Mouse (Mus musculus): Measurements from ENCODE around the gene Stx1b. TPM values are rescaled to one million over a fixed set of nuclear protein-coding genes. Genes with fewer than 3 reads are reported as not detected.
"Not testable (repeated sequence)": the region's sequence is repeated elsewhere in the genome, so short reads cannot be mapped to it uniquely, and the experiment has no call there.

The Stx1b gene
- polyA plus RNA-seq, 1 experiment from 2014 or later = 4.9 TPM

GRCm38 (mm10) chr7:127849973-127850875, 25.9 kb upstream of the Stx1b start:
- WGBS = 79% methylated on average over 6 of the region's 6 CpGs
- H3K9ac ChIP-seq (replicated peaks; ENCODE audit: low read length) = no peak overlapping the region
- no peak overlapping the region for H3K4me2 ChIP-seq (ENCODE audit: low read depth, low read length)
- no peaks in the 10 kb centered on the region for H3K36me3 ChIP-seq (replicated peaks; ENCODE audit: control insufficient read depth, insufficient read depth, low read depth, low read length)
- ATAC-seq (replicated peaks; ENCODE audit: insufficient number of reproducible peaks, low FRiP score, low TSS enrichment, low read depth) (no peak), DNase-seq (ENCODE audit: low spot score) (no peak)
- H3K9me3 ChIP-seq (replicated peaks; ENCODE audit: control insufficient read depth, low read length) = no peaks in the 10 kb centered on the region
- no peaks in the 10 kb centered on the region for H3K27me3 ChIP-seq (ENCODE audit: control insufficient read depth, insufficient read depth, low read length)
- H3K4me1 ChIP-seq (ENCODE audit: control insufficient read depth, insufficient read depth, low read length) = no peaks in the 10 kb centered on the region
- no peak overlapping the region for H3K27ac ChIP-seq (replicated peaks; ENCODE audit: low read depth, low read length)
- no peak overlapping the region for H3K4me3 ChIP-seq (ENCODE audit: low read depth, low read length)

- Histone ChIP-seq H3K4me3 (ENCODE audit: low read depth, low read length) (peak overlapping the region; percentile 63), H3K27ac (replicated peaks; ENCODE audit: low read depth, low read length) (0 out of 2 replicates have a peak overlapping the region, but pooled peaks have one; percentile 56), H3K36me3 (replicated peaks; ENCODE audit: control insufficient read depth, insufficient read depth, low read depth, low read length) (no peaks in the 10 kb centered on the region), H3K4me1 (ENCODE audit: control insufficient read depth, insufficient read depth, low read length) (no peaks in the 10 kb centered on the region), H3K4me2 (ENCODE audit: low read depth, low read length) (peak overlapping the region; percentile 88), H3K9me3 (replicated peaks; ENCODE audit: control insufficient read depth, low read length) (no peaks in the 10 kb centered on the region), H3K27me3 (ENCODE audit: control insufficient read depth, insufficient read depth, low read length) (no peaks in the 10 kb centered on the region), H3K9ac (replicated peaks; ENCODE audit: low read length) (peak overlapping the region; percentile 67)
- DNase-seq (ENCODE audit: low spot score) (peak; percentile 86), ATAC-seq (replicated peaks; ENCODE audit: insufficient number of reproducible peaks, low FRiP score, low TSS enrichment, low read depth) (peak; percentile 47)
- WGBS = under 1% methylated on average over 40 of the region's 40 CpGs
These were observed 17.8 kb upstream of the Stx1b start for GRCm38 (mm10) chr7:127842001-127842718.

GRCm38 (mm10) chr7:127841340-127842000, 17.1 kb upstream of the Stx1b start:
- Histone ChIP-seq H3K9ac (replicated peaks; ENCODE audit: low read length) (peak overlapping the region; percentile 67), H3K9me3 (replicated peaks; ENCODE audit: control insufficient read depth, low read length) (no peaks in the 10 kb centered on the region), H3K4me3 (ENCODE audit: low read depth, low read length) (peak overlapping the region; percentile 63), H3K36me3 (replicated peaks; ENCODE audit: control insufficient read depth, insufficient read depth, low read depth, low read length) (no peaks in the 10 kb centered on the region), H3K4me2 (ENCODE audit: low read depth, low read length) (peak overlapping the region; percentile 88), H3K27ac (replicated peaks; ENCODE audit: low read depth, low read length) (peak overlapping the region; percentile 70), H3K4me1 (ENCODE audit: control insufficient read depth, insufficient read depth, low read length) (no peaks in the 10 kb centered on the region), H3K27me3 (ENCODE audit: control insufficient read depth, insufficient read depth, low read length) (no peaks in the 10 kb centered on the region)
- peak; percentile 93 for DNase-seq (ENCODE audit: low spot score)
- under 1% methylated on average over 46 of the region's 46 CpGs for WGBS
- peak; percentile 82 for ATAC-seq (replicated peaks; ENCODE audit: insufficient number of reproducible peaks, low FRiP score, low TSS enrichment, low read depth)

- peak overlapping the region; percentile 70 for H3K27ac ChIP-seq (replicated peaks; ENCODE audit: low read depth, low read length)
- H3K4me1 ChIP-seq (ENCODE audit: control insufficient read depth, insufficient read depth, low read length) = no peaks in the 10 kb centered on the region
- ATAC-seq (replicated peaks; ENCODE audit: insufficient number of reproducible peaks, low FRiP score, low TSS enrichment, low read depth) = 0 out of 2 replicates have a peak, but pooled peaks have one; percentile 20
- no peak for DNase-seq (ENCODE audit: low spot score)
- H3K9ac ChIP-seq (replicated peaks; ENCODE audit: low read length) = peak overlapping the region; percentile 67
- H3K36me3 ChIP-seq (replicated peaks; ENCODE audit: control insufficient read depth, insufficient read depth, low read depth, low read length) = no peaks in the 10 kb centered on the region
- no peaks in the 10 kb centered on the region for H3K9me3 ChIP-seq (replicated peaks; ENCODE audit: control insufficient read depth, low read length)
- H3K4me3 ChIP-seq (ENCODE audit: low read depth, low read length) = peak overlapping the region; percentile 63
- H3K4me2 ChIP-seq (ENCODE audit: low read depth, low read length) = peak overlapping the region; percentile 88
- WGBS = 2% methylated on average over 15 of the region's 15 CpGs
- no peaks in the 10 kb centered on the region for H3K27me3 ChIP-seq (ENCODE audit: control insufficient read depth, insufficient read depth, low read length)
These were observed 16.5 kb upstream of the Stx1b start for GRCm38 (mm10) chr7:127840886-127841285.

GRCm38 (mm10) chr7:127840031-127840430, 15.7 kb upstream of the Stx1b start:
- not testable (repeated sequence) for H3K36me3 ChIP-seq (replicated peaks; ENCODE audit: control insufficient read depth, insufficient read depth, low read depth, low read length); H3K9ac ChIP-seq (replicated peaks; ENCODE audit: low read length); H3K9me3 ChIP-seq (replicated peaks; ENCODE audit: control insufficient read depth, low read length); H3K4me1 ChIP-seq (ENCODE audit: control insufficient read depth, insufficient read depth, low read length); H3K27ac ChIP-seq (replicated peaks; ENCODE audit: low read depth, low read length); ATAC-seq (replicated peaks; ENCODE audit: insufficient number of reproducible peaks, low FRiP score, low TSS enrichment, low read depth); H3K27me3 ChIP-seq (ENCODE audit: control insufficient read depth, insufficient read depth, low read length); DNase-seq (ENCODE audit: low spot score); H3K4me3 ChIP-seq (ENCODE audit: low read depth, low read length); H3K4me2 ChIP-seq (ENCODE audit: low read depth, low read length)
- WGBS = 69% methylated on average over 2 of the region's 2 CpGs

GRCm38 (mm10) chr7:127837878-127838277, 13.5 kb upstream of the Stx1b start:
- H3K4me2 ChIP-seq (ENCODE audit: low read depth, low read length); H3K9ac ChIP-seq (replicated peaks; ENCODE audit: low read length); H3K9me3 ChIP-seq (replicated peaks; ENCODE audit: control insufficient read depth, low read length); H3K4me1 ChIP-seq (ENCODE audit: control insufficient read depth, insufficient read depth, low read length); H3K36me3 ChIP-seq (replicated peaks; ENCODE audit: control insufficient read depth, insufficient read depth, low read depth, low read length); DNase-seq (ENCODE audit: low spot score); H3K27me3 ChIP-seq (ENCODE audit: control insufficient read depth, insufficient read depth, low read length); ATAC-seq (replicated peaks; ENCODE audit: insufficient number of reproducible peaks, low FRiP score, low TSS enrichment, low read depth); H3K4me3 ChIP-seq (ENCODE audit: low read depth, low read length); H3K27ac ChIP-seq (replicated peaks; ENCODE audit: low read depth, low read length): not testable (repeated sequence)
- 87% methylated on average over 4 of the region's 4 CpGs for WGBS

- DNase-seq (ENCODE audit: low spot score) (no peak), ATAC-seq (replicated peaks; ENCODE audit: insufficient number of reproducible peaks, low FRiP score, low TSS enrichment, low read depth) (no peak)
- Histone ChIP-seq H3K9ac (replicated peaks; ENCODE audit: low read length) (no peak overlapping the region), H3K4me1 (ENCODE audit: control insufficient read depth, insufficient read depth, low read length) (no peaks in the 10 kb centered on the region), H3K27me3 (ENCODE audit: control insufficient read depth, insufficient read depth, low read length) (no peaks in the 10 kb centered on the region), H3K9me3 (replicated peaks; ENCODE audit: control insufficient read depth, low read length) (no peaks in the 10 kb centered on the region), H3K36me3 (replicated peaks; ENCODE audit: control insufficient read depth, insufficient read depth, low read depth, low read length) (no peaks in the 10 kb centered on the region), H3K27ac (replicated peaks; ENCODE audit: low read depth, low read length) (no peak overlapping the region), H3K4me3 (ENCODE audit: low read depth, low read length) (no peak overlapping the region), H3K4me2 (ENCODE audit: low read depth, low read length) (no peak overlapping the region)
- WGBS = 87% methylated on average over 5 of the region's 5 CpGs
These were observed 13.1 kb upstream of the Stx1b start for GRCm38 (mm10) chr7:127837473-127837872.

Measured in embryonic facial prominence, embryonic 11.5 days (tissue).